Mouse (Mus musculus) kidney, postnatal 10 days (tissue): ENCODE measurements around the gene Rundc1.
A peak's percentile ranks its signal among the peaks of the same experiment; 100 is the strongest.
"Not testable (repeated sequence)": the region's sequence is repeated elsewhere in the genome, so short reads cannot be mapped to it uniquely, and the experiment has no call there.

Experiments used
- DNase-seq: peaks from one replicate; pipeline ENCODE4 v3.0.0; 2021; ENCODE audit warnings: mixed read lengths

Gene Rundc1

DNA sequence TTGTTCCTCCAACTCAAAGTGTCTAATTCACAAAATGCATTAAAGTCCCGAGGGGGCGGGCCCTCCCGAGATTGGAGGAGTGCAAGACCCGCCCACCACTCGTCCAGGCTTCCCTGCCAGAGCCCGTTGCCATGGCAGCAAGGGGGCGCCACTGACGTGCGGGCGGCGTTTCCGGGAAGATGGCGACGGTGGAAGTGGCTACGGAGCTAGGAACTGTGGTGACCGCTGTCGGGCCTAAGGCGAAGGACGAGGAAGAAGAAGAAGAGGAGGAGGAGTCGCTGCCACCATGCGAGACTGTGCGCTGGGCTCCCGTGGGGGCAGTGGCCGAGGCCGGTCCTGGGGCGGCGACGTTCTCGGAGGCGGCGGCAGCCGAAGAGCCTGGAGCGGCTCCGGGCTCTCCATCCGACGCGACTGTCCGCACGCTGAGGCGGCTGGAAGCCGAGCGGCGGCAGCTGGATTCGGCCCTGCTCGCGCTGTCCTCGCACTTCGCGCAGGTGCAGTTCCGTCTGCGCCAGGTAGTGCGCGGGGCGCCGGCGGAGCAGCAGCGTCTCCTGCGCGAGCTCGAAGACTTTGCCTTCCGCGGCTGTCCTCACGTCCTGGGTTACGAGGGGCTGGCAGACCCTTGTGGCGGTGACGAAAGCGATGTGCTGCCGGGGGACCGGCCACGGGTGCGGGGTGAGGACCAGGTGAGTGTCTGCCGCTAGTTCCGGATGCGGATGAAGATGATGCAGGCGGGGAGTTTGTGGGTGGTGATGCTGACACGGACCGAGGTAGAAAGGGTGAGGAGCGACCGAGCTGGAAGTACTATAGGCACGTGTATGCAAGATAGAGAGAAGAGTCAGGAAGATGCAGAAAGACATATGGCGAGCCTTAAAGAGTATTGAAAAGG, at the start of gene Rundc1, which contains the start of gene Ptges3l:
TSS of gene Rundc1 (plus strand) at position 161 of the 889 bp plus-strand sequence.
TSS of gene Ptges3l (minus strand) at position 409 of the 889 bp plus-strand sequence.
- peak; percentile 100 for DNase-seq

DNA sequence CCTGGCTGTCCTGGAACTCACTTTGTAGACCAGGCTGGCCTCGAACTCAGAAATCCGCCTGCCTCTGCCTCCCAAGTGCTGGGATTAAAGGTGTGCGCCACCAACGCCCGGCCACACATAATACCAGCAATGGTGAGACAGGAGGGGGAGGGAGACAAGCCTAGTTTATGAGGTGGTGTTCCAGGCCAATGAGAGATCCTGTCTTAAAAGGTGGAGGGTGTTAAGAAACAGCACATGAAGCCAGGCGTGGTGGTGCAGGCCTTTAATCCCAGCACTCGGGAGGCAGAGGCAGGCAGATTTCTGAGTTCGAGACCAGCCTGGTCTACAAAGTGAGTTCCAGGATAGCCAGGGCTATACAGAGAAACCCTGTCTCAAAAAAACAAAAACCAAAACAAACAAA, 46.7 kb upstream of the Rundc1 start:
- DNase-seq: not testable (repeated sequence)

DNA sequence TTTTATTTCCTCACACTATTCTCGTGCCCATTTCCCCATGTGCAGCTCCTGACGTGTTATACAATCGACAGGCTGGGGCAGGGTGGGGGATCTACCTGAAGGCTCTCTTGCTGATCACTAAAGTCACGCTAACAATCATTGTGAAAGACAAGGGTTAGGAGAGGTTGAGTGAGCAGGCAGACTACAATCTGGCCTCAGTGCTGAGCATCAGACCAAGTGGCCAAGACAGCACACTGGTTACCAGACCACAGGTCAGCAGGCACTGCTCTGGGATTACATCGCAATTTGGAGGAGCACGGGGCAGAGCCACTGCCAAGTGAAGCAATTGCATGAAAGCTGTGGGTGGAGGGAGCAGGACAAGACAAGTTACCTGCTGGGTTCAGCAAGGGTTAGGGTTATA, 46.0 kb upstream of the Rundc1 start:
- DNase-seq: peak; percentile 53

DNA sequence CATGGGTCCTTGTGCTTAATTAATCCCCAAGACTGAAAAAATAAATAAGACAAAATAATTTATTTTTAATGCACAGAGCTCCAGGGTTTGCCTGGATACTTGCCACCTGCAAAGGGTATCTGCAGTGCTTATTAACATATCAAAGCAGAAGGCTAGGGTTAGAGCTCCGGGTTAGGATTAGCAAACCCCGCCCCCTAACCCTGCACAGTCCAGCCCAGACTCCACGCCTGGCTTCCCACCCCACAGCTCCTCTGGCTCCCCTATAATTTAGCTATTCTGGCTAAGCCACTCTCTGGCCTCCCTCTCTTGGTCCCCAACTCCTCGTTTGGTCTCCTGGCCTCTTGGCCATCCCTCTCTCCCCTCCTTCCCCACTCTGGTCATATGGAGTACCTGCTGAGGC, 43.1 kb upstream of the Rundc1 start:
- no peak for DNase-seq

DNA sequence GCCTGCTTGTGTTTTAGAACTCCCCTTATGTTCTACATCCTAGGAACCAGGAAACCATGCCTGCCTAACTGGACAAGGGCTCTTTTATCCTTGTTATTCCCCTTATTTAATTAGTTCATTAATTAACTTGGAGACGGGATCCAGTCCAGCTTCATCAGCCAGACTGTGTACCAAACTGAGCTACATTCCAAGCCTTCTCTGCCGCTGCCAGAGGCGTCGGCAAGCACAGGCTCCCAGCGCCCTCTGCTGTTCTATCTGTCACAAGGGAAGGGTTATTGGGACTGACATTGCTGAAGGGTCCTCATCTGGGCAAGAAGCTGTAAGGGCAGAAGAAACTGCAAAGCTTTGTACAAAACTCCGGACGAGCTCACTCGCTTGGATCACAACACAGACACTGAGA, 29.8 kb upstream of the Rundc1 start:
- DNase-seq: peak; percentile 92

DNA sequence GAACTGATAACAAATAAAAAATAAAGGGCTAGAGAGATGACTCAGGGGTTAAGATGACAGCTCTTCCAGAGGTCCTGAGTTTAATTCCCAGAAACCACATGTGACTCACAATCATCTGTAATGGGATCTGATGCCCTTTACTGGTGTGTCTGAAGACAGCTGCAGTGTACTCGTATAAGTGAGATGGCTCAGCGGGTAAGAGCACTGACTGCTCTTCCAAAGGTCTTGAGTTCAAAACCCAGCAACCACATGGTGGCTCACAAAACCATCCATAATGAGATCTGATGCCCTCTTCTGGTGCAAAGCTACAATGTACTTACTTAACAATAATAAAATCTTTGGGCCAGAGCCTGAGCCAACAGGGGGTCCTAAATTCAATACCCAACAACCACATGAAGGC, 9.6 kb upstream of the Rundc1 start:
- DNase-seq: no peak

DNA sequence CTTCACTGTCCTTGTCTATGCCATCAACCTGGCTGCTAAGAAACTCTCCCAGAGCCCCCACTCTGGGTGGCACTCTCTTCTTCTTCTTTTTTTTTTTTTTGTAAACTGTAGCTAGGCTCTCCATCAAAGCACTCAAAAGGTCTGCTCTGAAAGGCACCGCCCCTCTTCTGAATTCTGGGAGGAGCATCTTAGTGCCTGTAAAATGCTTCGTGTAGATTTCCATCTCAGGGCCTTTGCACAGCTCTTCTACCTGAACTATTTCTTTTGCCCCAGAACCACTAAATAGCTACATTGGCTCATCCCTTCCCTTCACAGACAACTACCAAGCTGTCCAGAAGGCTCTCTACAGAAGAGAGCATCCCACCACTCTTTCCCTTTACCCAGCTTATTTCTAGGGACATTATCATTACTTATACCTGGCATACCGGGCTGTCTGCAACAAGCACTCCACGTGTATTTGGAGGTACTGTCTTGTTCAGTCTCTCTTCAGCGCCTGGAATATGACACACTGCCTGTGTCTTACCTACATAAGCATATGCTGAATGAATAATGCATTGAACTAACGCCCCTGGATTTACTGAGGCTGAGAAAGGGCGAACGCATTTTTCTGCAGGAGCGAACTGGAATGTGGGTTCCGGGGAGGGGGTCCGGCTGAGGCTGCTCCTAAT, 8.3 kb upstream of the Rundc1 start:
- DNase-seq: no peak

DNA sequence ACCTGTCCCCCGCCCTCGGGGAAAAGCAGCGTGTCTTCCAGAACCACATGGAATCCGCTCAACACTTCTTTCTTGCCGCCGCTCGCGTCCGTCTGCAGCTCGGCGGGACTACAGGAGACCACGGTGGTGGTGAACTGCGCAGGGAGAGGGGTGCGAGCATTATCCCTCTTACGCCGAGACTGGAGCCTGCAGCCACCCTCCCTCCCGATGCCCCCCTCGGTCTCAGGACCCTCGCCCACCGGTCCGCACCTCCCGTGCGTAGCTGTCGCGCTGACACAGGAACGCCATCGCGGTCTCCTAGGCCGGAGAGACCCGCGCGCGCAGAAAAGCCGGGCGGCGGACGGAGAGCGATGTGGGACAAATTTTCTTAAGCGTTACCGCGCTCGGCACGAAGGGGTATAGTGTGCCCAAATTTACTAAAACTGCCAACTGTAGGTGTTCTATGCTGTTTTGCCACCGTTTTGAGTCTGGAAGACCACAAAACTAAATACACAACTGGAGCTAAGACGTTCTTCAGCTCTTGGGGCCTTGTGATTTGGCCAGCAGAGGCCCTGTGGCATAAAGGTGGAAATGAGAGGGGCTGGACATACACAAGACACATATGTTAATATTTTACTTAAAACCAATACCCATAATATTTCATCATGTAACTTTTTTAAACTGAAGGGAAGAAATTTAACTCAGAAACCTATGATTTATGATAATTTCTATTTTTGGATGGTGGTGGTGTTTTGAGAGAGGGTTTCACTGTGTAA, 7.6 kb upstream of the Rundc1 start, which contains the start of gene Aarsd1:
TSS of gene Aarsd1 (minus strand) at position 515 of the 755 bp plus-strand sequence.
- DNase-seq: peak; percentile 92

DNA sequence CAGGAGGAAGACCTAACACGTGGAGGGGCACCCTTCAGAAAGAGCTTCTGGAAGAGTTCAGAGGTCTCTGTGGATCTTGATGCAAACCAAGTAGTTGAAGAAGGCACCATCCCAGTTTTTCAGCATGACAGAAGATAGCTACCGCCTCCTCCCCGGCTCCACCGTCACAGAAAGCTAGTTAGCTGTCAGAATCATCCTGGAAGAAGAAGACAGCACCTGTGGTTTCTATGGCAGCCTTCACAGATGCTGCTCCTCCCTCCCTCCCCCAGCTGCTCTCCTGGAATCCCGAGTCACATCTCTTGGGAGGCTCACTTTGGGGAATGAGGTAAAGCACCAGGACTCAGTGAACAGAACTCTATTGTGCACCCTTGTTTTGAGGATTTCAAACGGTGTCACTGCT, 5.9 kb upstream of the Rundc1 start:
- DNase-seq: no peak

DNA sequence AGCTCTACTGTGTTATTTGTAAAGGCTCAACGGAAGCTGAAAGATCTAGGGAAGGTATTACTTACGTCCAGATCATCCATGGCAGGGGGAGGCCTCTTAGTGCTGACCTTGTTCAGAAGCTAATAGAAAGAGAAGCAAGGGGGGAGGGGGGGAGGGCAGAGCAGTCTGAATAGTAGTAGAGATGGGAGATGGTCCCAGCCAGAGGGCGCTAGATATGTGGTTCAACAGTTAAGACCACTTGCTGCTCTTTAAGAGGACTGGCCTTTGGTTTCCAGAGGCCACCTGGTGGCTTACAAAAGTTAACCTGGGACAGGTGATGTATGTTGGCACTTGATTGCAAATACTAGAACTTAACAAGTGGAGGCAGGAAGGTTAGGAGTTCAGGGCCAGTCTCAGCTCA, 5.3 kb upstream of the Rundc1 start:
- peak; percentile 38 for DNase-seq

DNA sequence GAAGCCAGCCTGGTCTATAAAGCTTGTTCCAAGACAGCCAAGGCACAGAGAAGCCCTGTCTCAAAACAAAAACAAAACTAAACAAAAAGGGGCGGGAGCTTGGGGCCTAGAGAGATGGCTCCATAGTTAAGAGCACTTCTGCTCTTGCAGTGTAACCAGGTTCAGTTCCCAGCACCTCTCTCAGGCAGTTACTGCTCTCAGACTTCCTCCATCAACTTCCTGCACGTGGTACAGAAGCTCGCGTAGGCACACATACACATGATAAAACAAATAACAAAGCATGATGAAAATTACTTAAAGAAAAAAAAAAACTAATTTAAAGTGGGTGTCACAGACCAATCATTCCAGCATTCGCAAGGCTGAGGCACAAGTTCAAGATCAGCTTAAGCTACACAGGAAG, 4.7 kb upstream of the Rundc1 start:
- no peak for DNase-seq

DNA sequence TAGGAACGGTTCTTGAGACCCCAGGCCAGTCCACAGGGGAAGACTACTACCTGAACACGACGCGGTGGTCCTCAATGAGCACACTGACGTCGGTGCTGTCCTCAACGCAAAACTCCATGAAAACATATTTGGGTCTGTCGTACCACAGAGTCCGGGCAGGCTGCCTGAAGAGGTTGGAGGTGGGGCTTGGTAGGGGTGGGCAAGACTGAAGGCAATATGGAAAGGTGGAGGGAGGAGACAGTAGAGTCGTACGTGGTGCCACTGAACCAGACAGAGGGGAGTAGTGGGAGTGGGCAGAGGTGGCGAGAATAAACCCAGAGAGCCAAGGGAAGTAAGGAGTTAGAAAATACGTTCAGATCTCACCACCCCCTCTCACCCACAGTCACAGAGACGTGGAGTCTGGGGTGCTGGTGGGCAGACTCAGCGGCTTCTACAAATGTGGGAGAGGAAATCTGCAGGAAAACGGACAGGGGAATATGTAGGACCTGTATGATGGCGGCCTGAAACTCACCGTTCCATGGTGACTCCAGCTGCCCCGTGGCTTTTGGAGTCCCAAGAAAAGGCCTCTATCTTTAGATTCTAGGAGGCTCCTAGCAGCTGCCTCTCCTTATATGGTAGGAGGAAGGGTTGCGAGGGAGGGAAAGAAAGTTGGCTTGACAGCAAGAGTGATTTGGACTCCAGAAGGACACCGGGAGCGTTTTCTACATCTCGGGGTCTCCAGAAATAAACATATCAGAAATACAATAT, 607 bp upstream of the Rundc1 start, which contains the start of gene Gm27029:
TSS of gene Gm27029 (minus strand) at position 692 of the 747 bp plus-strand sequence.
- DNase-seq: peak; percentile 47

DNA sequence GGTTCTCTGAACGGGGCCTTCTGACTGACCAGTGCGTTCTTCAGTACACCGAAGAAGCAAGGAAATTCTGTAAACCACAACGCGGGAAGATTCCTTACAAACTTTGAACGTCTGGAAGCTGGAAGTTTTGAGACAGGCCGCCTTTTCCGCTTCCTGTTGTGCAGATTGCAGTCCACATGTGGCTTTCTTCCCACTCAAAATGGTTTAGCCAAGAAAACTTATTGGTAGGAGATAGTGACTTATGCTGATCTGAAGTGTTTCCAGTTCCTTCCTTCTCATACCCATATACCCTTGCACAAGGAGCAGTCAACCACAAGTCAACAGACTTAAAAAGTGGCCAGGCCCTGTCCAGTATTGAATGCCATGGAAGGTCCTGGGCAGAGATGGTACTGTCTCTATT, 1.3 kb downstream of the Rundc1 start:
- DNase-seq: peak; percentile 10

DNA sequence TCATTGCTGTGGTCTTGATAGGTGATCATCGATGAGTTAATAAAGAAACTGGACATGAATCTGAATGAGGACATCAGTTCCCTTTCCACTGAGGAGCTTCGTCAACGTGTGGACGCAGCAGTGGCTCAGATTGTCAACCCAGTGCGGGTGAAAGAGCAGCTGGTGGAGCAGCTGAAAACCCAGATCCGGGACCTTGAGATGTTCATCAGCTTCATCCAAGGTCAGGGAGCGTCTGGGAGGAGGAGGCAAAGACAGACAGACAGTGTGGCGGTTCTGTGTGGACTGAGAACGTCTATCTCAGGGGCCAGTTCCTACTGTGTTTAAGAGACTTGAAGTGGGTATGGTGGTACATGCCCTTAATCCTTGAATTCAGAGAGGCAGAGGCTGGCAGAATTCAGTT, 6.4 kb downstream of the Rundc1 start:
- no peak for DNase-seq

DNA sequence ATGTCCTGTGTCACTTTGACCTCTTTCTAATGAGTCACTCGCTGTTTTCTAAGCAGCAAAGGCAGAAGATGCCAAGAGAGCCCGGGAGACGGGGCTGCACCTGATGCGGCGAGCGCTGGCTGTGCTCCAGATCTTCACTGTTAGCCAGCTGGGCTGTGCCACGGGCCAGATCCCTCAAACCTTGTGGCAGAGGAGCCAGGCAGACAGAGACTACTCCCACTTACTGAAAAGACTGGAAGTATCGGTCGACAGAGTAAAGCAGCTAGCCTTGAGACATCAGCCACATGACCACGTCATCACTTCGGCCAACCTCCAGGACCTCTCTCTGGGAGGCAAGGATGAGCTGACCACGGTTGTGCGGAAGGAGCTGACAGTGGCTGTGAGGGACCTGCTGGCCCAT, 8.5 kb downstream of the Rundc1 start:
- DNase-seq: no peak

DNA sequence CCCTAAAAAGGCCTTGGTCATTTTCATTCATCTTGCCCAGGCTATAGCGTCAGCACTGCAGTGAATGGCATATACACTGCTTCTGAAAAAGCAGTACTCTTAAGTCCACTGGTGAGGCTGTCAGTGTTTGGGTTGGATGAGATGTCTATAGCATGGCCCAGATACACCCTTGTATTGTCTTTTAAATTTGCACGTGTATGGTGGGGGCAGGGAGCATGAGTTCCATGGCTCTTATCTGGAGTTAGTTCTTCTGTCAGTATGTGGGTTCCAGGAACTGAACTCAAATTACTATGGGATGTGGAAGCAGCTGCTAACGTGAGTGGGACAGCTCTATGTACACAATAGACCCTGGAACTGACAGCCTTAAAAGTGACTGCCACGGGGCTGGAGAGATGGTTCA, 10.9 kb downstream of the Rundc1 start:
- no peak for DNase-seq

DNA sequence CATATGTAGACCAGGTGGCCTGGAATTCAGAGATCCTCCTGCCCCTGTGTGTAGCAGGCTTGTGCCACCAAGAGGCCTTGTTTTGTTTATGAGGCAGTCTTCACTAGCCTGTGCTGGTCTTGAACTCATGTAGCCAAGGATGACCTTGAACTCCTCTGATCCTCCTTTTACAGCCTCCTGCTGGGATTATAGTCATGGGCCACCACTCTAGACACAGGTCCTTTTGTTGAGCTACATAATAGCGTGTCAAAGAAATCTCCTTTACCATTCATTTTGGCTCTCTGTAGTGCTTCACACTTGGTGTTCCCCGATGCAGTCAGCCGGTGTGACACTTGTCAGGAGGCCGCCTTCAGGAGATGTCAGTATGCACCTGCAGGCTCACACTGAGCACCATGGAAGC, 12.0 kb downstream of the Rundc1 start:
- DNase-seq: no peak

DNA sequence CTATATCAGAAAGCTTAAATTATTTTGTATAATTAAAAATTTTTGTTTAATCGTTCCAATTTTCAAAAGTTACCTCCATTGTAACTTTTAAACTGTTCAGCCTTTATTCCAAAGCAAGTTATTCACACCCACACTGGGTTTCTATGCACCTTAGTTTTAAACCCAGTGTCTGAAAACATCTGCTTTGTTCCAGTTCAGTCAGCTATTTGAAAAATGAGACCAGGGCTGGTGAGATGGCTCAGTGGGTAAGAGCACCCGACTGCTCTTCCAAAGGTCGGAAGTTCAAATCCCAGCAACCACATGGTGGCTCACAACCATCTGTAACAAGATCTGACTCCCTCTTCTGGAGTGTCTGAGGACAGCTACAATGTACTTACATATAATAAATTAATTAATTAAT, 13.1 kb downstream of the Rundc1 start:
- DNase-seq: not testable (repeated sequence)

DNA sequence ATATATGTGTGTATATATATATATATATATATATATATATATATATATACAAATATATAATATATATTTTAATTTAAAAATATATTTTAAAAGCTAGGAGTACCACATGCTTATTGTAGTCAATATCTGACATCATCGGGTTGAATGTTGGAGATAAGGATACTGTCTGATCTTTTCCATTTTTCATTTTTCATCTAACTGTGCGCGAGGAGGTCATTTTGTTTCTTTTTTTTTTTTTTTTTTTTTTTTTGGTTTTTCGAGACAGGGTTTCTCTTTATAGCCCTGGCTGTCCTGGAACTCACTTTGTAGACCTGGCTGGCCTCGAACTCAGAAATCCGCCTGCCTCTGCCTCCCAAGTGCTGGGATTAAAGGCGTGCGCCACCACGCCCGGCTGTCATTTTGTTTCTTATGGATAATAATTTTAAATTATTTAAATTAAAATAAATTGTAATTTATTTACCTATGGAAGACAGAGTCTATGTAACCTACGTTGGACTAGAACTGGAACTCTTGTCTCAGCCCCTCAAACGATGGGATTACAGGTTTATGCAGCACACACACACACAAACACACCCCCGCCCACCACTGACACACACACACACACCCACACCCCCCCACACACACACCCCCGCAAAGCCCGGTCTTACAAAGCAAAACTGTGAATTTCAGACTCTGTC, 16.7 kb downstream of the Rundc1 start:
- DNase-seq: peak; percentile 15

DNA sequence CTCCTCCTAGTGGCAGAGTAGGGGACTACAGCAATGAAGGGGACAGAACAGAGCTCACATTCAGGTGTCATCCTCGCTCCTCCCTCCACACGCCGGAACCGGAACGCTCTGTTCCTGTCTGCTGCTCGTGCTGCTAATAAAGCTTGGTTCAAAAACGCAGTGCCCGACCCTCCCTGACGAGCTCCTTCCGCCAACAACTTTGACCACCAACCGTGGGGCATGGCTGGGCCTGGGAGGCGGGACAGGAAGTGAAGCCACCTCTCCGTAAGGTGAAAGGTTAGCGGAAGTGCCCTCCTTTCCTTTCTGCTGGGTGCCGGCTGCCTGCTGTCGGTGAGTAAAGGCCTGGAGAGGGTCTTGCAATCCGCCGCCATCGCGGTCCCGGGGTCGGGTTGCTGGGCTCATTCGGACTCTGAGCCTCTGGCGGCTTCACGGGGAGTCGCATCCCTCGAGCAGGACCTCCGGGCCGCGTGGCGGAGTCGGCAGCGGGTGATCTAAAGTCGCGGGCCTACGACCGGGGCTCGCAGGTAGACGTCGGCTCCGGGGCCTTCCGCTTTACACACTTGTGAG, 17.3 kb downstream of the Rundc1 start, which contains the start of gene Rpl27:
TSS of gene Rpl27 (plus strand) at position 172 of the 567 bp plus-strand sequence.
- DNase-seq: peak; percentile 97

DNA sequence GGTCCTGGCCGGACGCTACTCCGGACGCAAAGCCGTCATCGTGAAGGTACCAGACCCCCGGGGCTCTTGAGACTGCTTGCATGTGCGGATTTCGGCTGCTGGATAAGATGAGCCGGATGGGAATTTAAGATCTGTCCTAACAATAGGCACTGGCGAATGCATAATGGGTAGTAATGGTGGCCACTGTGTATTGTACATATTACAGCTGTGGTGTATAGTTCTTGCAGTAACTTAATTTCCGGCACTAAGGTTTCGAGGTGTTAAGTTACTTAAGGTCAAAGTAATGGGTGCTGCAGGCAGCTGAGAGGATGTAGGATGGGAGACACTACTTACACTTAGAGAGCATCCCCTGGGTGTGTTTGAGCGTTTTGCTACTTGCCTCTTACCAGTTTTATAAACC, 17.9 kb downstream of the Rundc1 start:
- DNase-seq: no peak
